Mouse (Mus musculus): ENCODE measurements at regions not wholly inside any gene's neighbourhood (a gene's known extent, or its start where the extent isn't known, plus 50 kb on each side); places are given as distances from the start of the nearest gene placed in this dataset.

DNA sequence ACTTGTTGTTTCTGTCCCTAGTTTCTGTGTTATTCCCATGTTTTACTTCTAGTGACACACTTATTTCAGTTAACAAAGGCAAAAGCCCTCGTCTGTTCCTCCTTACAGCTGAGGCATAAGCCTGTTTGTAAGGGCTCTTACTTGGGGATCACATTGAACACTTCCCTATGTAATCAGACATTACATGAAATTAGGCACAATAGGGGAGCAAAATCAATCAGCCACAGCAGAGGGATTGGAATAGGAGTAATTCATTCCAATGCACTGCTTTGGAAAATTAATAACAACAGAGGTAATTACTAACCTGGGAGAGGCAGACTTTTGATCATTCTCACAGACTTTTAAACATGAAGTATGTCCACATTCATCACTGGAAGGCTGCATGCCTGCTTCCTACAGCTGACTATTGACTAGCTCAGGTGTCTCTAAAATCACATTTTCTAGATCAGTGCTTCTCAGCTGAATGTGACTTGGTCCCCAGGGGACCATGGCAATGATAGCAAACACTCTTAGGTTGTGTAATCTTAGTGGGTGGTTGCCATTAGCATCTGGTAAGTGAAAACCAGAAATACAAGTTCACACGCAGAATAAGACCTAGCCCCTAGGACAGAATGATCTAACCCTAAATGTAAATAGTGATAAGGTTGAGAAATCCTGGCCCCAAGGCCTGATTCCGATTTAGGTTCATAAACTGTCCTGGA, 146.5 kb upstream of the Crbn start:
- TF ChIP-seq USF1 (IDR thresholded peaks at IDR 0.05; ENCODE audit: low read depth, low read length) (no peak), MYC (IDR thresholded peaks at IDR 0.05; ENCODE audit: low read depth, low read length) (no peak), MAZ (IDR thresholded peaks at IDR 0.05; ENCODE audit: low read depth, low read length) (no peak), EP300 (IDR thresholded peaks at IDR 0.05; ENCODE audit: low read depth in 1 of 2, low read length in 2 of 2) (no peak), CTCF (IDR thresholded peaks at IDR 0.05 in 2 of 3, conservative IDR thresholded peaks at IDR 0.05 in 1 of 3; ENCODE audit: control insufficient read depth in 1 of 3, insufficient read depth in 1 of 3, low read depth in 2 of 3, low read length in 3 of 3, poor library complexity in 1 of 3, severe bottlenecking in 1 of 3) (no peak), CHD2 (IDR thresholded peaks at IDR 0.05; ENCODE audit: low read length) (no peak), POLR2A (IDR thresholded peaks at IDR 0.05; ENCODE audit: control insufficient read depth in 1 of 2, insufficient read depth in 1 of 2, low read depth in 1 of 2, low read length in 2 of 2, poor library complexity in 1 of 2) (no peak), E2F4 (IDR thresholded peaks at IDR 0.05; ENCODE audit: borderline replicate concordance, low read depth, low read length) (no peak), TAL1 (IDR thresholded peaks at IDR 0.05; ENCODE audit: low read length) (no peak), ZNF384 (IDR thresholded peaks at IDR 0.05; ENCODE audit: low read depth, low read length) (no peak), MAFK (IDR thresholded peaks at IDR 0.05; ENCODE audit: borderline replicate concordance, low read depth, low read length) (no peak), NELFE (IDR thresholded peaks at IDR 0.05; ENCODE audit: low read depth, low read length) (no peak), GABPA (IDR thresholded peaks at IDR 0.05; ENCODE audit: low read depth, low read length) (no peak), BHLHE40 (IDR thresholded peaks at IDR 0.05; ENCODE audit: borderline replicate concordance, low read depth, low read length) (no peak)

Measured in MEL (cell line).